Mouse (Mus musculus): ENCODE measurements at regions not wholly inside any gene's neighbourhood (a gene's known extent, or its start where the extent isn't known, plus 50 kb on each side); places are given as distances from the start of the nearest gene placed in this dataset.

DNA sequence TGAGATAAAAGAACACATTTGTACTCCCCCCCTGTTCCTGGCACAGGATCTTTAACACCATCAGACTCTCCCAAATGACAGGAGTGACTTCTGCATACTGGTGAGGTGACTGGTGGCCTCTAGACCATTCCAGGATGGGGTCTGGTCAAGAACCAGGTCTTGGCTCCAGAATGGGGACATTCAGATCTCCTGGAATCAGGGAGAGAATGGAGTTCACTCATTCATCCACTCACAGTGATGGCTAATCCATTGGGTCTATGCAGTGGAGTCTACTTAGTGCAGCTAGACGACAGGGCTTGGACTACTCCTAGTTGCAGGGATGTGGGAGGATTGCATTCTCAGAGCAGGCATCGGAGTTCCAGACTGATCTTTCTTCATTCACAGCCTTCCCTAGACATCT is 451.0 kb downstream of the Rps24 start:
- no peak for TF ChIP-seq EP300 (IDR thresholded peaks at IDR 0.05; ENCODE audit: insufficient read depth, low read depth, low read length)
- no peak for TF ChIP-seq POLR2A (IDR thresholded peaks at IDR 0.05; ENCODE audit: insufficient read depth, low read length)
- no peak for TF ChIP-seq CTCF (IDR thresholded peaks at IDR 0.05; ENCODE audit: low read depth, low read length)
- no peaks in the 10 kb centered on the region for H3K36me3 ChIP-seq (ENCODE audit: control insufficient read depth, insufficient read depth, low read length, poor library complexity, severe bottlenecking)
- H3K4me3 ChIP-seq (ENCODE audit: low read depth, low read length): no peak overlapping the region
- peaks cover 1% of the 10 kb centered on the region for H3K4me1 ChIP-seq (ENCODE audit: control insufficient read depth, insufficient read depth, low read length)
- no peaks in the 10 kb centered on the region; the same call in 1 of the 2 replicates for H3K27me3 ChIP-seq (ENCODE audit: control insufficient read depth, insufficient read depth, low read length, poor library complexity, severe bottlenecking)
- H3K9me3 ChIP-seq (replicated peaks; ENCODE audit: control insufficient read depth, insufficient read depth, low read length, poor library complexity, severe bottlenecking): no peaks in the 10 kb centered on the region
- H3K9ac ChIP-seq (ENCODE audit: low read depth, poor library complexity, severe bottlenecking): no peak overlapping the region
- H3K27ac ChIP-seq (ENCODE audit: insufficient read depth, low read length): no peak overlapping the region

DNA sequence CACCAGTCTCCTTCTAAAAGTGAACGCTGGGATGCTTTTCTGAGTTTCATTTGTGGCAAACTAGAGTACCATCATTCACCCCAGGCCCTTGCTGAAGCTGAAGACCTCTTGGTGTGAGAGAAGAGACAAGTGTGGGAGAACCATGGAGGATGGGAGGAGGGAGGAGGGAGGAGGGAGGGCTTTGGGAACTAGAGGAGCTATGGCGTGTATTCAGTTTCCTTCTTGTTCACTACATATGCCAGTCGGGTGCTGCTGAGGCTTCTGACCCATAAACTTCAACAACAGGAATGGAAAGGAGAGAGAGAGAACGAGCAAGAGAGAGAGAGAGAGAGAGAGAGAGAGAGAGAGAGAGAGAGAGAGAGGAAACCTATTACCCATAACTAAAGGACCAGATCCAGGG is 452.1 kb downstream of the Rps24 start:
- no peak for TF ChIP-seq EP300 (IDR thresholded peaks at IDR 0.05; ENCODE audit: insufficient read depth, low read depth, low read length)
- no peak for TF ChIP-seq CTCF (IDR thresholded peaks at IDR 0.05; ENCODE audit: low read depth, low read length)
- TF ChIP-seq POLR2A (IDR thresholded peaks at IDR 0.05; ENCODE audit: insufficient read depth, low read length): no peak
- Histone ChIP-seq H3K9me3 (replicated peaks; ENCODE audit: control insufficient read depth, insufficient read depth, low read length, poor library complexity, severe bottlenecking) (no peaks in the 10 kb centered on the region), H3K36me3 (ENCODE audit: control insufficient read depth, insufficient read depth, low read length, poor library complexity, severe bottlenecking) (no peaks in the 10 kb centered on the region), H3K9ac (ENCODE audit: low read depth, poor library complexity, severe bottlenecking) (no peak overlapping the region), H3K4me1 (ENCODE audit: control insufficient read depth, insufficient read depth, low read length) (peaks cover 1% of the 10 kb centered on the region), H3K27me3 (ENCODE audit: control insufficient read depth, insufficient read depth, low read length, poor library complexity, severe bottlenecking) (no peaks in the 10 kb centered on the region; the same call in 1 of the 2 replicates), H3K4me3 (ENCODE audit: low read depth, low read length) (no peak overlapping the region), H3K27ac (ENCODE audit: insufficient read depth, low read length) (no peak overlapping the region)

DNA sequence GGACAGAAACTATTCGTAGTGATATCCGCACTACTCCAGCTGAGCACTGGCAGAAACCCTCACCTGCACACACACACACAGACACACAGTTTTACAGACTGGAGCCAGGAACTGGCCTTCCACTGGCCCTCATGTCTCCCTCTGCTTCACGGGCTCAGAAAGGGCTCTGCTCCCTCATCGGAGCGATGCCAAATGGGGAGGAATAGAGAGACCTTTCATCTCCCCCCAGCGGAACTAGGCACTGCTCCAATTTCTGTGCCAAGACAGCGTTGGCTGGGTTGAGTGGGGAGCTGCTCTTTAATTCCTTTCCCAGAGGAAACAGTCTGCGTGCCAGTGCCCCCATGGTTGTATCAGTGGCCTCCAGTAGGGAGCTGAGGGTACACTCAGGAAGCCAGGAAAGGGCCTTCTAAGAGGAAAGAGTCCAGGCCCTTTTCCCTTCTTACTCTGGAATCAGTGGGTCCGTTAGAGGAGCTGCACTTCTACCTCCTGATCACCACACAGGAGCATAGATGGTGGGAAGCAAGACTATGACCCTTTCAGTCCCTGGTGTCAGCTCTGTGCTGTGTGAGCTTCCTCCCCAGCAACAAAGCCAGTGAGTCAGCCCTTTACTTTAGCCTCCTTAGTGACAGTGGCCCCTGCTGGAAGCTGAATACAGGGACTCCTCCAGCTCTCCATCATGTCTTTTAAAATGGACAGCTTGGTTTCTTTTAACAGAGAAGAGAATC is 452.7 kb downstream of the Rps24 start:
- no peak for TF ChIP-seq POLR2A (IDR thresholded peaks at IDR 0.05; ENCODE audit: insufficient read depth, low read length)
- no peak for TF ChIP-seq EP300 (IDR thresholded peaks at IDR 0.05; ENCODE audit: insufficient read depth, low read depth, low read length)
- no peak for TF ChIP-seq CTCF (IDR thresholded peaks at IDR 0.05; ENCODE audit: low read depth, low read length)
- Histone ChIP-seq H3K9me3 (replicated peaks; ENCODE audit: control insufficient read depth, insufficient read depth, low read length, poor library complexity, severe bottlenecking) (no peaks in the 10 kb centered on the region), H3K4me1 (ENCODE audit: control insufficient read depth, insufficient read depth, low read length) (peaks cover 1% of the 10 kb centered on the region), H3K36me3 (ENCODE audit: control insufficient read depth, insufficient read depth, low read length, poor library complexity, severe bottlenecking) (no peaks in the 10 kb centered on the region), H3K27ac (ENCODE audit: insufficient read depth, low read length) (no peak overlapping the region), H3K9ac (ENCODE audit: low read depth, poor library complexity, severe bottlenecking) (no peak overlapping the region), H3K27me3 (ENCODE audit: control insufficient read depth, insufficient read depth, low read length, poor library complexity, severe bottlenecking) (no peaks in the 10 kb centered on the region; the same call in 1 of the 2 replicates), H3K4me3 (ENCODE audit: low read depth, low read length) (no peak overlapping the region)

DNA sequence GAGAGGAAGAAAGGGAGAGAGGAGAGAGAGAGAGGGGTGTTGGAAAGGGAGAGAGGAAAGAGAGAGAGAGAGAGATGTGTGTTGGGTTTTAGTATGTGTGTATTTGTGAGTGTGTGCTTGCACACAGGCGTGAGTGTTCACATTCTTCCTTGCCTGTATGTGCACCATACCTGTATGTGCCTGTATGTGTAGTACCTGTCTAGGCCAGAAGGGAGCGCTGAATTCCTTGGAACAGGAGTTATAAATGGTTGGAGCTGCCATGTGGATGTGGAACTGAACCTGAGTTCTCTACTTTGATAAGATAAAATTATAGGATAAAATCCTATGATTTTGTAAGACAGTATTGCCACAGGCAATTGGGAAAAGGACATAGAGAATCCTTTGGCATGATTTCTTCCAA is 458.8 kb downstream of the Rps24 start:
- H3K27ac ChIP-seq (ENCODE audit: insufficient read depth, low read length): no peak overlapping the region
- TF ChIP-seq CTCF (IDR thresholded peaks at IDR 0.05; ENCODE audit: low read depth, low read length) (peak; percentile 8), POLR2A (IDR thresholded peaks at IDR 0.05; ENCODE audit: insufficient read depth, low read length) (no peak), EP300 (IDR thresholded peaks at IDR 0.05; ENCODE audit: insufficient read depth, low read depth, low read length) (no peak)
- H3K9ac ChIP-seq (ENCODE audit: low read depth, poor library complexity, severe bottlenecking): no peak overlapping the region
- H3K9me3 ChIP-seq (replicated peaks; ENCODE audit: control insufficient read depth, insufficient read depth, low read length, poor library complexity, severe bottlenecking): no peaks in the 10 kb centered on the region
- H3K4me1 ChIP-seq (ENCODE audit: control insufficient read depth, insufficient read depth, low read length): peaks cover 1% of the 10 kb centered on the region
- H3K27me3 ChIP-seq (ENCODE audit: control insufficient read depth, insufficient read depth, low read length, poor library complexity, severe bottlenecking): no peaks in the 10 kb centered on the region
- no peak overlapping the region for H3K4me3 ChIP-seq (ENCODE audit: low read depth, low read length)
- no peaks in the 10 kb centered on the region for H3K36me3 ChIP-seq (ENCODE audit: control insufficient read depth, insufficient read depth, low read length, poor library complexity, severe bottlenecking)

DNA sequence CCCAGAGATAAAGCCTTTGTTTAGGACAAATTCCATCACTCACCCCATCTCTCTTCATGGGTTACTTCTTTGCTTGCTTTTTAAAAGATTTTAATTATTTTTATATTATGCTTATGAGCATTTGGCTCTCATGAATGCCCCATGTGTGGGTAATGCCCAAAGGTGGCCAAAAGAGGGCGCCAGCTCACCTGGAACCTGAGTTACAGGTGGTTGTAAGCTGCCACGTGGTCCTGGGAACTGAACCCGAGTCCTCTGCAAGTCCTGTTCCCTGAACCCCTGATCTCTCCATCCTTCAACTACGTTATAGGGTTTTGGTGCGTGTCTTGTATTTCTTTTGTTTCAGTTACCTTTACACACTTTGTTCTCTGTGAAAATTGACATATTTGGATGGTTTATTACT is 460.2 kb downstream of the Rps24 start:
- no peak overlapping the region for H3K4me3 ChIP-seq (ENCODE audit: low read depth, low read length)
- no peaks in the 10 kb centered on the region for H3K36me3 ChIP-seq (ENCODE audit: control insufficient read depth, insufficient read depth, low read length, poor library complexity, severe bottlenecking)
- no peaks in the 10 kb centered on the region; the same call in 1 of the 2 replicates for H3K9me3 ChIP-seq (replicated peaks; ENCODE audit: control insufficient read depth, insufficient read depth, low read length, poor library complexity, severe bottlenecking)
- H3K4me1 ChIP-seq (ENCODE audit: control insufficient read depth, insufficient read depth, low read length): no peaks in the 10 kb centered on the region
- TF ChIP-seq POLR2A (IDR thresholded peaks at IDR 0.05; ENCODE audit: insufficient read depth, low read length): no peak
- TF ChIP-seq CTCF (IDR thresholded peaks at IDR 0.05; ENCODE audit: low read depth, low read length): peak; percentile 50
- no peak for TF ChIP-seq EP300 (IDR thresholded peaks at IDR 0.05; ENCODE audit: insufficient read depth, low read depth, low read length)
- H3K27ac ChIP-seq (ENCODE audit: insufficient read depth, low read length): no peak overlapping the region
- no peaks in the 10 kb centered on the region for H3K27me3 ChIP-seq (ENCODE audit: control insufficient read depth, insufficient read depth, low read length, poor library complexity, severe bottlenecking)
- H3K9ac ChIP-seq (ENCODE audit: low read depth, poor library complexity, severe bottlenecking): no peak overlapping the region

DNA sequence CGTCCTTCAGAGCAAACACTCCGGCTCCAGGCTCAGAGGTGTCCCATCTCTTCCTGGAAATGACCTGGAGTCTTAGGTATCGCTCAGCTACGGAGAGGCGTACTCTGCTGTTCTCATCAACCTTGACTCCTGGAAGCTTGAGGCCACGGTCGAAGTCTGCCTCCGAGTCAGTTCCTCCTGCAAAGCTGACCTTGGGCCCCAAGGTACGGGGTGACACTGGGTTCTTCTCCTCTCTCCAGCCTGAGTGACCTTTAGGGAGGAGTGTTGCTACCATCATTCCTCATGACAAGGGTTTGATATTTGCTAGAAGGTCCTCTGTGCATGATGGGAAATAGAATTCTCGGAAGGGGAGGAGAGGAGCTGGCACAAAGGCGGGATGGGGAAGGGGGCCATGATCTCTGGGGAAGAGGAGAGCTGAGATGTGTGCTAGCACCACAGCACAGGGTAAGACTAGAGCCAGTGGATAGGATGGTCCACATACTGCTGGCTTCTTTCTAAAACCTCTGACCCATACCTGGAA is 469.0 kb downstream of the Rps24 start:
- H3K27me3 ChIP-seq (ENCODE audit: control insufficient read depth, insufficient read depth, low read length, poor library complexity, severe bottlenecking): no peaks in the 10 kb centered on the region
- TF ChIP-seq EP300 (IDR thresholded peaks at IDR 0.05; ENCODE audit: insufficient read depth, low read depth, low read length): no peak
- no peak for TF ChIP-seq POLR2A (IDR thresholded peaks at IDR 0.05; ENCODE audit: insufficient read depth, low read length)
- no peak for TF ChIP-seq CTCF (IDR thresholded peaks at IDR 0.05; ENCODE audit: low read depth, low read length)
- H3K4me1 ChIP-seq (ENCODE audit: control insufficient read depth, insufficient read depth, low read length): no peaks in the 10 kb centered on the region
- H3K4me3 ChIP-seq (ENCODE audit: low read depth, low read length): no peak overlapping the region
- H3K27ac ChIP-seq (ENCODE audit: insufficient read depth, low read length): no peak overlapping the region
- H3K9me3 ChIP-seq (replicated peaks; ENCODE audit: control insufficient read depth, insufficient read depth, low read length, poor library complexity, severe bottlenecking): no peaks in the 10 kb centered on the region; the same call in 1 of the 2 replicates
- no peaks in the 10 kb centered on the region for H3K36me3 ChIP-seq (ENCODE audit: control insufficient read depth, insufficient read depth, low read length, poor library complexity, severe bottlenecking)
- H3K9ac ChIP-seq (ENCODE audit: low read depth, poor library complexity, severe bottlenecking): no peak overlapping the region
